In the genomic region with DNA sequence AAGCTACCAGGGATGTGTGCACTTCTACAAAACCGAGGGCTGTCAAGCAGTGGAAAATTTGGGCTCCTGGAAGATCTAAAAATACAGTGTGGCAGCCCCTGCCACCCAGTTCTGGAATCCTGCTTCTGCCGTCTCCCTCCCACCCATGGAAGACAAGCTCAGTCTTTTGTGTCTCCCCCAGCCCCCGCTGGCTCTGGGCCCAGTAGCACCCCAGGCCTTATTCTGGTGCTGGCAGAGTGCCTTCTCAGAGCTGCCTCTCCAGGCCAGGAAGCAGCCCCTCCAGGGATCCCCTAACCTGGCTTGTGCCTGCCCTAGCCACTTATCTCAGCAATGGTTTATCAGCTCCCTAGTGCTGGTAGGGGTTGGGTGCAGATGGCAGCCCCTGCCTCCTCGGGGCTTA, we compare ENCODE assay signal across 9 mouse cellular contexts. TPM values are rescaled to one million over a fixed set of nuclear protein-coding genes. Genes with fewer than 3 reads are reported as not detected.
A peak's percentile ranks its signal among the peaks of the same experiment; 100 is the strongest.
DNase-seq lines count a peak whose midpoint lies in the region; ATAC-seq and TF ChIP-seq lines count a peak whose summit lies in the region.
"Had no signal": no experiment of that assay in that cellular context is flagged by ENCODE, and none has a peak within 500 bp of the region (broad histone marks: within the 10 kb centered on the region; RNA-seq: fewer than 3 reads in every experiment).

No protein-coding gene starts in this region.

- H3K9me3 ChIP-seq in lung, postnatal 0 days (ENCODE audit: low read length): no peaks in the 10 kb centered on the region
- H3K9me3 ChIP-seq in stomach, embryonic 15.5 days: no peaks in the 10 kb centered on the region

- 20% methylated on average over 4 of the region's 4 CpGs for WGBS in lung, postnatal 0 days
- 46% methylated on average over 4 of the region's 4 CpGs for WGBS in lung, adult 2 months
- 52% methylated on average over 4 of the region's 4 CpGs for WGBS in stomach, embryonic 15.5 days

- no peak overlapping the region for H3K4me2 ChIP-seq in lung, postnatal 0 days (replicated peaks; ENCODE audit: low read depth, low read length)
- no peak overlapping the region for H3K4me2 ChIP-seq in stomach, embryonic 15.5 days

- no peak overlapping the region for H3K9ac ChIP-seq in lung, postnatal 0 days (replicated peaks; ENCODE audit: low read depth)
- no peak overlapping the region for H3K9ac ChIP-seq in stomach, embryonic 15.5 days

- H3K4me3 ChIP-seq in lung, postnatal 0 days (ENCODE audit: low read depth, low read length): no peak overlapping the region
- H3K4me3 ChIP-seq in lung, adult 2 months (replicated peaks; ENCODE audit: extremely low read depth, low read depth, low read length): no peak overlapping the region
- no peak overlapping the region for H3K4me3 ChIP-seq in stomach, embryonic 15.5 days (replicated peaks)

- no peak for TF ChIP-seq POLR2A in lung, adult 2 months (IDR thresholded peaks at IDR 0.05; ENCODE audit: borderline replicate concordance, extremely low read depth, low read depth, low read length)

- no peaks in the 10 kb centered on the region for H3K27me3 ChIP-seq in lung, postnatal 0 days (replicated peaks; ENCODE audit: insufficient read depth, low read length)
- H3K27me3 ChIP-seq in stomach, embryonic 15.5 days (replicated peaks): no peaks in the 10 kb centered on the region

- TF ChIP-seq EP300 in lung, postnatal 0 days (IDR thresholded peaks at IDR 0.05): no peak

- H3K36me3 ChIP-seq in lung, postnatal 0 days (ENCODE audit: insufficient read depth, low read length): no peaks in the 10 kb centered on the region
- no peaks in the 10 kb centered on the region for H3K36me3 ChIP-seq in stomach, embryonic 15.5 days

- peak; percentile 54 to 61 for DNase-seq in cerebellum, postnatal 10 days
- no peak for DNase-seq in cerebellum, postnatal 36 days
- DNase-seq in lung, postnatal 0 days (ENCODE audit: low spot score): no peak
- no peak for DNase-seq in lung, adult 2 months
- DNase-seq in left cerebral cortex, postnatal 25 days (ENCODE audit: low spot score in 2 of 2): peak; percentile 66 to 93
- no peak for DNase-seq in yolk sac, embryonic 10.5 days (ENCODE audit: low spot score)
- DNase-seq in adipocyte (ENCODE audit: low spot score): no peak
- DNase-seq: cerebellum, adult 11 months had no signal

- H3K4me1 ChIP-seq in lung, postnatal 0 days (ENCODE audit: insufficient read depth, low read depth, low read length): peaks cover 28% of the 10 kb centered on the region
- H3K4me1 ChIP-seq in lung, adult 2 months (ENCODE audit: control insufficient read depth, insufficient read depth, low read length): peaks cover 42% of the 10 kb centered on the region
- peaks cover 46% of the 10 kb centered on the region for H3K4me1 ChIP-seq in stomach, embryonic 15.5 days

- intact Hi-C loops in left cerebral cortex, postnatal 25 days (cut with DNase I): loop anchor here (1.0 to 2.0 kb wide), 2 partner anchors 19 to 22 kb away; no protein-coding TSS in a partner anchor

- no peak for ATAC-seq in lung, postnatal 0 days
- ATAC-seq in stomach, embryonic 15.5 days (ENCODE audit: insufficient read depth, low FRiP score, low read depth): no peak

- H3K27ac ChIP-seq in lung, postnatal 0 days (ENCODE audit: low read length): 0 out of 2 replicates have a peak overlapping the region, but pooled peaks have one; percentile 47
- peak overlapping the region; percentile 54 for H3K27ac ChIP-seq in stomach, embryonic 15.5 days

- TF ChIP-seq CTCF in lung, postnatal 0 days (IDR thresholded peaks at IDR 0.05): no peak
- no peak for TF ChIP-seq CTCF in lung, adult 2 months (IDR thresholded peaks at IDR 0.05; ENCODE audit: insufficient read depth, low read length)

RNA-seq across cellular contexts. Expression of a gene that starts 6.4 kb away (rescaled TPM):
- 4.9 and 5.2 TPM in 2 replicates for polyA plus RNA-seq in lung, postnatal 0 days (2015; fragmentation: Nextera tagmentation; extraction: Ambion mirVana)
- polyA plus RNA-seq in lung, adult 2 months (2012; rRNA removed): 28.0 and 33.6 TPM in 2 replicates
- 100 to 1,000 TPM; 108 to 155 TPM for total RNA-seq in left cerebral cortex, postnatal 25 days (2021)
- 4.3 and 4.4 TPM in 2 replicates for polyA plus RNA-seq in stomach, embryonic 15.5 days (2015; fragmentation: Nextera tagmentation; extraction: Ambion mirVana)

RNA-seq across cellular contexts. Expression of a gene that starts 24.9 kb away (rescaled TPM):
- 29.9 and 43.0 TPM in 2 replicates for polyA plus RNA-seq in lung, postnatal 0 days (2015; fragmentation: Nextera tagmentation; extraction: Ambion mirVana)
- 33.3 and 39.0 TPM in 2 replicates for polyA plus RNA-seq in lung, adult 2 months (2012; rRNA removed)
- 10 to 100 TPM; 16.4 to 18.2 TPM for total RNA-seq in left cerebral cortex, postnatal 25 days (2021)
- 4.3 and 4.4 TPM in 2 replicates for polyA plus RNA-seq in stomach, embryonic 15.5 days (2015; fragmentation: Nextera tagmentation; extraction: Ambion mirVana)

RNA-seq across cellular contexts. Expression of a gene that starts 49.5 kb away (rescaled TPM):
- polyA plus RNA-seq in lung, postnatal 0 days (2015; fragmentation: Nextera tagmentation; extraction: Ambion mirVana): 130 and 152 TPM in 2 replicates
- 58.6 and 66.5 TPM in 2 replicates for polyA plus RNA-seq in lung, adult 2 months (2012; rRNA removed)
- total RNA-seq in left cerebral cortex, postnatal 25 days (2021): 10 to 100 TPM; 17.4 to 18.8 TPM
- polyA plus RNA-seq in stomach, embryonic 15.5 days (2015; fragmentation: Nextera tagmentation; extraction: Ambion mirVana): 198 and 214 TPM in 2 replicates

Comparison
In these comparisons a context has a peak if more than half of its experiments do, and no peak if none do; other contexts are left out.
1. DNase-seq: peak in cerebellum, postnatal 10 days (2 of 2) and left cerebral cortex, postnatal 25 days (2 of 2); none in cerebellum, postnatal 36 days (0 of 2), lung, postnatal 0 days (single experiment), lung, adult 2 months (single experiment), yolk sac, embryonic 10.5 days (single experiment) and adipocyte (single experiment).